Mouse (Mus musculus) heart, postnatal 4 days (tissue): Measurements from ENCODE around the gene Rgs7. TPM values are rescaled to one million over a fixed set of nuclear protein-coding genes. Genes with fewer than 3 reads are reported as not detected.

Experiments
- DNase-seq: peaks from one replicate; pipeline ENCODE4 v3.0.0; 2021
- total RNA-seq, 2 experiments: library from RNA; stranded (reverse); gene quantifications; 2 replicates each; pipeline ENCODE4 v1.2.3; 2021

The Rgs7 gene
- total RNA-seq, 2 experiments from 2014 or later: 1.5 to 2.0 TPM

- no peak for DNase-seq
Measured at GRCm38 (mm10) chr1:175300895-175301294, 191.4 kb downstream of the Rgs7 start.

DNA sequence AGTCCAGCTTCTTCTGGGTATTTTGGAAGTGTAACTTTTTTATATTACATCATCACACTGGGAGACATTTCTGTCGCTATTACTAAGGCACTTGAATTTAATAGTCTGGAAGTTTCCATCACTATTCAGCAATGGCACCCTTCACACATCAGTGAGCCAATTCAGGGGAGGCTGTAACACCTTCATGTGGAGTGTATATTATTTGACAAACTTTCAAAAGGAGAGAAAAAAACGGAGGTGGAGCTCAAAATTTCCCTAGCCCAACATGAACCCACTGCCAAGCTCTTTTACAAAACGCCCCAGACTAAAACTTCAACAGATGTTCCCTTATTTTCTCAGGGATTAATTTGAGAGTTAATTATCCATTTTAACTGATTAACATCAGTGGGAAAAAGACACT, 191.9 kb downstream of the Rgs7 start:
- DNase-seq: no peak

DNA sequence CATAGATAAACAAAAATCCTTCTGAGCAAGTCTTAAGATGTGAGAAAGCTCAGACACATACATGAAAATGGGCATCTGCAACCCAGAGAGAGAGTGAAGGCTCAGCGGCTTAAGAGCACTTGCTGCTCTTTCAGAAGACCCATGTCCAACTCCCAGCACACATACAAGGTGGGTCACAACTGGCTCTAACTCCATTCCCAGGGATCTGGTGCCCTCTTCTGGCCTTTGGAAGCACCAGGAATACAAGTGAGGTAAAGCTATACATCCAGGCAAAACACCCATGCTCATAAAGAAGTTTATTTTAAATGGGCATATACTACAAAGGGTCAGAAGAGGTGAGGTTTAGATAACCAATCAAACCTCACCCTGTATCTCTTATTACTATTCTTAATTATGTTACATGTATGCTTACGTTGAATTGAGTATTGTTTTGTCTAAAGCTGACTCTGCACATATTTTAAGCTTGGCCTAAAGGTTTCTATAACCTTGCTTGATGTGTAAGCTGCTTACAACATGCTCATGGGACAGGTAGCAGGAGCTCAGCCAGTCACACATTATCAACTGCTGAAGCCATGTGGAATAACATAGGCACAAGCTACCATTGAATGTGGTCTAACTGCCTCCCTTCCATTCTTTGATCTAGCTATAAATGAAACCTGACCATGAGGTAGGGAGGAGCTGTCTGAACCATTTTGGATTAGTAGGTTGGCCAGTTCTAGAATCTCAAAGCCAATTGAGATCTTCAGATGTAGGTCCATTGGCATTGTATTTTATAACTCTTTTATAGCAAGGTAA, 192.5 kb downstream of the Rgs7 start:
- DNase-seq: no peak

- DNase-seq: no peak
Measured at GRCm38 (mm10) chr1:175296906-175297305, 195.4 kb downstream of the Rgs7 start.

DNA sequence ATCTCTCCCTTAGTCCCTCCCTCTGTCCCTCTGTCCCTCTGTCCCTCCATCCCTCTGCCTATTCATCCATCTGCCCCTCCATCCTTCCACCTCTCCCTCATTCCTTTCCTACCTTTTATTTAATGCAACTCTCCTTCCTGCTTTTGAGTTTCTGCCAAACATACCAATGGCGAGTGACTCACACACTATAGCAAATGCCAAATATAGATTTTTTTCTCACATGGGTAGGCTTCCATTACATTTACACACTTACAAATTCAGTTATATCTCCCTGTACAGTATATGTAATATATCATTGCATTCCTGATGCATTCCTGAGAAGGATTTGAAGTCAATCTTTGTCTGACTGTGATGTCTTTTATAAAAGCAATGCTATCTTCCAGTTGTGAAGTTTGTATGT, 202.2 kb downstream of the Rgs7 start:
- DNase-seq: no peak

DNA sequence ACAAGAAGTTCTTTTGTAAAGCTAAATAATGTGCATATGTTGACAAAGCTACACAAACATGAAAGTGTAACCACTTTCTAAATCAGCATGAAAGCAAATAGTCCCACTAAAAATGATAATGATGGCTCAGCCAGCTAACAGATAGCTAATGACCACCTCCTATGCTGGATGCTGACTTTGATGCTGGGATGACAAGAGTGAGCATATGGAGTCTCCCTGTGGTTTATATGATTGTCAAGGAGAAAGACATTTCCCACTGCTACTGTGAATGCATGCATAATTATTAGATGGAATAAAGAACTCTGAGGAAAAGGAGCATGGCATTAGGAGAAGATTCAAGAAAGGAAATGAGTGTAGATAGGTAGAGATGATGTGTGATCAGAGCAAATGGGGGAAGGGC, 230.0 kb downstream of the Rgs7 start:
- DNase-seq: no peak

GRCm38 (mm10) chr1:175259374-175259773, 232.9 kb downstream of the Rgs7 start:
- DNase-seq: no peak

GRCm38 (mm10) chr1:175255224-175255623, 237.1 kb downstream of the Rgs7 start:
- DNase-seq: no peak

DNA sequence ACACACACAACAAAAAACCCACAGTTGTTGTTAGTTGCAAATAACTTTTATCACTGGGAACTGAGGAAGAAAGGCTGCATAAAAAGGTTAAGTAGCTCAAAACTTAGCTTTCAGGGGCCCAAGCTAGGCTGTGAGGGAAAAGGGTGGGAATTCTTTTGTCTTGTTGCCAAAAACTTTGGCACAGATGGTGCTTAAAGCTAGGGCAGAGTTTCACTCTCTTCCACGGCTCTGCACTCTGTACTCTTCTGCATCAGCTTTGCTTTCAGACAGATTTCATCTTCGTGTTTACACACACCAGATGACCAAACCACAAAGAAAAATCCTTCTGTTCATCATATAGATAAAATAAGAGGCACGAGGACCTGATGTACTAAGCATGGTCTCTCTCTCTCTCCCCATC, 237.6 kb downstream of the Rgs7 start:
- no peak for DNase-seq

DNA sequence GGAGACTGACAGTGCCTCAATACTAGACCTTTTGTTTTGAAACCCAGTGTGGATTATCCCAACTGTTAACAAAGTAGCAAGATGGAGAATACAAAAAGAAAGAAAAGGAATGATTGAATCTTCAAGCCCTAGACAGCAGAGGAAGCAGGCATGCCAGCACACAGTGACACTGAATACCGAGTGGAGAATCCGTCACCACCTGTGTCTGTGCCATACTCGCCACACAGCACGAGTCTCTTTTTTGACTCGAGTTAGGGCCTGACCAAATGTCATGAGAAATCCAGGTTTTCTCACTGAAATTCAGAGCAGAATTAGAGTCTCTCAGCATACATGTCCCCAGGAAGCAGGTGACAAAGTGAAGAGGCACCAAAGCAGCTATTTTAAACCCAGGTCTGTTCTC, 250.2 kb downstream of the Rgs7 start:
- no peak for DNase-seq

DNA sequence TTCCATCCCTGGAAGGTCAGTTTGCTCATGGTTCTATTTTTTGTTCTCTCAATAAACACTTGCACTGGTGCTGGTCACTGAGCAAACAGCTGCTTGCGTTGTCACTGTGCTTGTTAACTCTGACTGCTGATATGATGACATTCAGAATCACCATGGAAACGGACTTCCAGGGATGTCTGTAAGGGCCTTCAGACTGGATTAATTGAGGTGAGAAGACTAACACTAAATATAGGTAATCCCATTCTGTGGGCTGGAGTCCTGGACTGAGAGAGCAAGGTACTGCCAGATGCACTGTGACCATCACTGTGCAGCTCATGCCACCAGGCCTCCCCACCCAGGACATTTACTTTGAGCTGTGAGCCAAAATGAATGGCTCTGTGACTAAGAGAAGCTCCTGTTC, 252.2 kb downstream of the Rgs7 start:
- DNase-seq: no peak

DNA sequence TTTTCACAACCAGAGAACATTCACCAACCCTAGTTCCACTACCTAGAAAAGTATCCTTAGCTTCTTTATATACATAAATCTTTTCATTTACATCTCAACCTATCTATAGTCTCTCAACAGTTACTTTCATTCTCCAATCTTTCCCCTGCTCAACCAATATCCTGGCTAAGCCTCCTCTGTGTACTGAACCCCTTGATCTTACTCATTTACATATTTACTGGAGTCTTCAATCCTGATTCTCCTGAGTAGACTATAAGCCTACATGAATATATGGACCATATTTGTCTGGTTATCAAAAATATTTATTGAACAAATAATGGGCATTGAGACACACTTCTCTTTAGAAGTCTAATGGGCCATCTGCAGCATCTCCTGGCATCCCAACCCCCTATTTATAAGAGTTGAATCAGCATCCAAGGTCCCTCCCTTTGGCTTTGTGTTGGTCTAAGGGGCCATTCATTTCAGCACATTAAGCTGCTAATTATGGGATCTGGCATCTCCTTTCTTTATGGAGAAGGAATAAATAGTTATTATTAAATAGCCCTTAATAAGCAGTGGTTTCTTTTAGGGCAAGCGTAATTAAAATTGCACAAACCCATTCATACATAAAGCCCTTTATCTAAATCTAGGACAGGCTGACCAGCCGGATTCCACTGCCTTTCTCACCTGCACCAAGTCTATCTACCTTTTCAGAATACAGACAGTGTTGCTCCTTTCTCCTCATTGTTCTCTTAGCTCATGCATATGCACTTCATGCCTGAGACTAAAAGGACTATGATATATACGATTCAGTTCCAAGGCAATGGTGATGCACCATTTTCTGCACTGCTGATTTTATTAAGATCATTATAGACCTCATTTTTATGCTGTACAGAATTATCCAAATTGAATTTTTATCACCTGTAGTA, 270.5 kb downstream of the Rgs7 start:
- DNase-seq: no peak

DNA sequence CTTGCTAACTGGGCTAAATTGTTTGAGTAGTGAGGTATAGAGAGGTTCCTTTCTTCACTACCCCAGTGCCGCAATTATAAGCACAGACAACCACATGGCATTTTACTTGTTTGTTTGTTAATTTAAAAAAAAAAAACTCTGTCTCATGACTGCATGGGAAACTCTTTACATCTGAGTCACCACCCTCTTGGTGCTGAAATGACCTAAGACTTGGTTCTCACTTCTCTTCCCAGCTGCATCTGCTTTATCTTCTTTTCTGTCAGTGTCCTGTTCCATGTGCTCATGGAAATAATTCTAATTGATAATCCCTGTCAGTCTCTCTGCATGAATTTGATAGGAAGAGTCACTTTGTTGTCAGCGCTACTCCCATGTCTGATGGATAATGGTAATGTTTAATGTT, 272.7 kb downstream of the Rgs7 start:
- DNase-seq: no peak

GRCm38 (mm10) chr1:175207004-175207403, 285.3 kb downstream of the Rgs7 start:
- DNase-seq: no peak

GRCm38 (mm10) chr1:175205633-175206032, 286.7 kb downstream of the Rgs7 start:
- DNase-seq: no peak

DNA sequence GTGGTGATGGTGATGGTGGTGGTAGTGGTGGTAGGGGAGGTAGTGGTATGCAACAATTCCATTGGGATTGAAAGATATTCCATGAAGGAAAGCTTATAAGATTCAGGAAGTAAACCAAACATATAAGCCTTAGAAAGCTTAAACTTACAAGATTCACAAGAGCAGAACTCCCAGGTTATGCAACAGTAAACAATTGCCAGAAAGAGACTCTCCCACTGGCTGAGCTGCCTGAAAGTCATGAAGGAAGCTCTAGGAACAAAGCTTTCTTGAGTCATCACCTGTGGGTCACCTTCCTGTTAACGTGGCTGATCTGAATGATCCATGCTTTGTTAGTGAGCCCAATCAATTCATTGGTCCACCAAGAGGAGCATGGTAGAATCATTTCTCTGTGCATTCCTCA, 288.8 kb downstream of the Rgs7 start:
- DNase-seq: no peak

GRCm38 (mm10) chr1:175202902-175203301, 289.4 kb downstream of the Rgs7 start:
- DNase-seq: no peak

GRCm38 (mm10) chr1:175198881-175199280, 293.4 kb downstream of the Rgs7 start:
- DNase-seq: no peak

DNA sequence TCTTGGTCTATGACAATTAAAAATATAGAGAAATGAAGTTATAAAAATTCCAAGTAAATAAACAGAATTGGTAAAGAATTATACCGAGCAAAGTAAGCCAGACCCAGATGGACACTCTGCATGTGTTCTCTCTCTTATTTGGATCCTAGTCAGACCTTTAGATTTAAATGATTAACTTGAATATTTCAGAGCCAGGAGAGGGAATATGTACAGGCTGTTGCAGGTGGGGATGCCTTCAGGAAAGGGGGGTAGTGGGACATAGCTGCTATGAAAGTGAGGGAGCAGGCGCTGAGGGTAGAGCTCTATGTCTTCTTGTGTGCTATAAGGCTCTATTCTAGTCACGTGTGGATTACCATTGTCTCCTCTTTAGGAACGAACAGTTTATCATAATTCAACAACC, 296.5 kb downstream of the Rgs7 start:
- DNase-seq: no peak

- no peak for DNase-seq
Measured at GRCm38 (mm10) chr1:175188186-175188585, 304.1 kb downstream of the Rgs7 start.

DNA sequence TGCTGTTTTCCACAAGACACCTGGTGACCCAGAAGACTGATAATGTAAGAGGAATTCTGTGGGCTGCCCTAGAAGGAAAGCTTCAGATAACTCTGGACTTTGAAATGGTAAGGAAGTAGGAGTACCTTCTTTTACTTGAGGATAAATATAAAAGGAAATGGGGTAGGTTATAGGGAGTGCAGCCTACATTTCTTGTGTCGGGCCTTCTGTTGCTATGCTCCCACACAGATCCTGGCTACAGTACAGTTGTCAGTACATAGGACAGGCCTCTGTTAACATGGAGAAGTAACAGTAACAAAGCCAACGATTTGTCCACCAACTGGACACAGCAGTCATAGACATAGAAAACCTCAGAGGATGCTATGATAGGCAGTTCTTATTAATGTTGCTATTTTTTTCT, 307.1 kb downstream of the Rgs7 start:
- DNase-seq: no peak

DNA sequence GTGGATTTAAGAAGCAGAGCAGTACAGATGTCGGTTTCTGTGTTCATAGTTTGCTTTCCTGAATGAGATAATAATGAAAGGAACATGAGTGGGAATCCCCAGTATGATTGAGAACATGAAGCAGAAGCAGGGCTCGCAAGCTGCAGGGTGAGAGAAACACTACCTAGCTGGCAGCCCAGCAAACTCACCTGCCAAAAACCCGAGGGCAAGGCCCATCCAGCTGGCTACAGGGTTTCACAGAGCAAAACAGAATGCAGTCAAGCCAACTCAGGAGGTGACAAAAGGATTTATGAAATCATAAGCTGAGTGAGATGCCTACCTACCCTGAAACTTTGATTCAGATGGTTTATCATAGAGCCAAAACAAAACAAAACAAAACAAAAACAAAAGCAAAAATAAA, 307.6 kb downstream of the Rgs7 start:
- no peak for DNase-seq

DNA sequence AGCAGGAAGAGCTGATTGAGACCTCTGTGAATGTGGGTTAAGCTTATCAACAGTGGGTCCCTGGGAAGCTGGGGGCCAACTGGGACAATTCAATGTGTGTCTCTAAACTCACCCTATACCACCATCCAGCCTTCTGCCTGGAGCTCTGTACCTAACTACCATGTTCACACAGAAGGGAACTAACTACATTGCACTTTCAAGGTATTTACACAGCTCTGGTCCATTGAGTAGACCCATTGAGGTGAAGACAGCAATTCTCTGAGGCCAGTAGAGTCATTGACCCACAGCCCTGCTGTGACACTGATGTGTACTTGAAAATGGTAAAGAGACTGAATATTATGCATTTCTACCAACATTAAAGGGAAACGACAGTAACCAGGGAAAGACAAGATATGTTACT, 313.6 kb downstream of the Rgs7 start:
- no peak for DNase-seq
